Mouse (Mus musculus) erythroblast, embryonic 14.5 days (primary cell): ENCODE results near the gene Tmc1.

Source experiments
- GATA1 ChIP-seq: IDR thresholded peaks from 2 replicates; pipeline ENCODE4 v1.6.1; 2012; ENCODE audit warnings: low read length, inconsistent platforms, mixed read lengths
- TAL1 ChIP-seq: IDR thresholded peaks from 3 replicates; pipeline ENCODE4 v1.6.1; 2012; ENCODE audit warnings: low read length, inconsistent platforms, mixed read lengths

GRCm38 (mm10) chr19:20944446-20944845 lies 9.6 kb downstream of the Tmc1 start:
- TF ChIP-seq GATA1 (no peak), TAL1 (no peak)
